Mouse (Mus musculus): ENCODE measurements around the gene Amigo3. TPM values are rescaled to one million over a fixed set of nuclear protein-coding genes. Genes with fewer than 3 reads are reported as not detected.

Amigo3 gene
- total RNA-seq, 2 experiments from 2014 or later, result 2.0 to 2.6 TPM

GRCm38 (mm10) chr9:108095949-108096712, 43.2 kb downstream of the Amigo3 start:
- no peak for TF ChIP-seq CTCF (conservative IDR thresholded peaks at IDR 0.05)
- Histone ChIP-seq H3K4me3 (no peak overlapping the region), H3K27ac (no peak overlapping the region; the same call in 1 of the 2 replicates)
- DNase-seq (ENCODE audit: low spot score in 2 of 2), result no peak

DNA sequence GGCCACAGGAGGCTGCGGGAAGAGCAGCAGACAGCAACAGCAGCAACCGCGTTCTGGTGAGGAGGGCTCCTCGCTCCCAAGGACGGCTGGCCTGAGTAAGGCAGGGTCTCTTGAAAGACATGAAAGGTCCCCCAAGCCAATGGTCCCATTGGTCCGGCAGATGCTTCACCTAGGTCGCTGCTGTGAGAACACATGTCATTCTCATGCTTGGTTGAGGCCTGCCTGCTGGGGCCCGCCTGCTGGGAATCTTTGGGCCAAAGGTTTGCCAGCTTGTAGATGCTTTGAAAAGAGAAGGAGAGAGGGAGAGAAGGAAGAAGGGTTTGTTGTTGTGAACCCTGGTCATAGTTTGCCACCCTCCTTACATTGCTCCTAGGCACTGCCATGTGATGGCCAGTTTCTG, 46.7 kb downstream of the Amigo3 start:
- H3K27ac ChIP-seq, result no peak overlapping the region
- DNase-seq (ENCODE audit: low spot score in 2 of 2), result no peak
- no peak for TF ChIP-seq CTCF (conservative IDR thresholded peaks at IDR 0.05)
- H3K4me3 ChIP-seq, result no peak overlapping the region

- no peak for TF ChIP-seq CTCF (conservative IDR thresholded peaks at IDR 0.05)
- no peak for DNase-seq (ENCODE audit: low spot score in 2 of 2)
- no peak overlapping the region for H3K4me3 ChIP-seq
- H3K27ac ChIP-seq, result peak overlapping the region; percentile 46
Measured at GRCm38 (mm10) chr9:108104766-108105548, 52.0 kb downstream of the Amigo3 start.

Small RNA genes lying within 50 kb of the gene (microRNA-seq; reads per million reads assigned to microRNA genes)
- gene Gm47303, result 0 reads per million in 2 experiments
- 0 reads per million in 2 experiments for gene Mir7088

Other genes with a start within 250 kb of the Amigo3 start
- 10 to 100 TPM; 60.7 to 70.3 TPM for gene Rbm6, start 179.9 kb upstream of the Amigo3 start, total RNA-seq (2021)
- 10 to 100 TPM; 26.9 to 27.6 TPM for gene Mon1a, start 165.0 kb upstream of the Amigo3 start, total RNA-seq (2021)
- 1 to 10 TPM; 1.3 to 2.4 TPM for gene Mst1r, start 146.3 kb upstream of the Amigo3 start, total RNA-seq (2021)
- not detected for gene Actl11, start 124.7 kb upstream of the Amigo3 start, total RNA-seq (2021)
- 100 to 1,000 TPM; 532 to 547 TPM for gene Camkv, start 117.5 kb upstream of the Amigo3 start, total RNA-seq (2021)
- 10 to 100 TPM; 23.1 to 23.9 TPM for gene Traip, start 103.0 kb upstream of the Amigo3 start, total RNA-seq (2021)
- gene Uba7, start 77.7 kb upstream of the Amigo3 start, total RNA-seq (2021), result 1 to 10 TPM; 5.4 to 5.7 TPM
- 1 to 10 TPM; 1.1 to 1.7 TPM for gene Gm20661, start 70.1 kb upstream of the Amigo3 start, total RNA-seq (2021)
- gene Inka1, start 67.3 kb upstream of the Amigo3 start, total RNA-seq (2021), result 10 to 100 TPM in 1 of 2 experiments, 1 to 10 TPM in 1; 9.7 to 10.8 TPM
- gene Cdhr4, start 60.7 kb upstream of the Amigo3 start, total RNA-seq (2021), result 1 to 10 TPM; 5.8 to 6.4 TPM
- gene Gm20662, start 56.8 kb upstream of the Amigo3 start, total RNA-seq (2021), result 1 to 10 TPM; 2.4 to 3.8 TPM
- gene Ip6k1, start 50.7 kb upstream of the Amigo3 start, total RNA-seq (2021), result 100 to 1,000 TPM; 222 to 228 TPM
- 10 to 100 TPM; 17.5 to 17.7 TPM for gene Gmppb, start 3.9 kb upstream of the Amigo3 start, total RNA-seq (2021)
- not detected for gene Mst1, start 27.3 kb downstream of the Amigo3 start, total RNA-seq (2021)
- gene Rnf123, start 30.2 kb downstream of the Amigo3 start, total RNA-seq (2021), result 100 to 1,000 TPM in 1 of 2 experiments, 10 to 100 TPM in 1; 95.7 to 111 TPM
- gene Apeh, start 41.4 kb downstream of the Amigo3 start, total RNA-seq (2021), result 10 to 100 TPM; 35.3 to 37.0 TPM
- gene Bsn, start 137.2 kb downstream of the Amigo3 start, total RNA-seq (2021), result 100 to 1,000 TPM; 236 to 246 TPM
- 10 to 100 TPM; 74.4 to 76.5 TPM for gene Dag1, start 210.8 kb downstream of the Amigo3 start, total RNA-seq (2021)
- 100 to 1,000 TPM; 109 to 114 TPM for gene Nicn1, start 237.3 kb downstream of the Amigo3 start, total RNA-seq (2021)
- gene Amt, start 243.7 kb downstream of the Amigo3 start, total RNA-seq (2021), result 10 to 100 TPM; 32.9 to 34.4 TPM

All from layer of hippocampus, adult 2 months (tissue).